Mouse (Mus musculus) intestine, postnatal 0 days (tissue): ENCODE measurements around the gene Shroom1. TPM values are rescaled to one million over a fixed set of nuclear protein-coding genes. Genes with fewer than 3 reads are reported as not detected.

Source experiments
- ATAC-seq: fragments of 200-750 bp; cut with Nextera tagmentation; 2 replicates; pipeline ENCODE4 v1.8.0; 2017; ENCODE audit warnings: mild to moderate bottlenecking, moderate TSS enrichment, moderate library complexity
- H3K27ac ChIP-seq: fragments of 300-500 bp; sonication (generic); 2 replicates; pipeline ENCODE4 v1.5.1; 2014; ENCODE audit warnings: mild to moderate bottlenecking, low read depth, low read length, moderate library complexity
- H3K27me3 ChIP-seq: fragments of 300-500 bp; sonication (generic); replicated peaks from 2 replicates; pipeline ENCODE4 v1.6.1; 2014; ENCODE audit warnings: low read length, mixed read lengths; ENCODE audit not compliant: control insufficient read depth, insufficient read depth
- H3K36me3 ChIP-seq: fragments of 300-500 bp; sonication (generic); 2 replicates; pipeline ENCODE4 v1.6.1; 2014; ENCODE audit warnings: mild to moderate bottlenecking, moderate library complexity; ENCODE audit not compliant: control insufficient read depth, insufficient read depth
- H3K4me1 ChIP-seq: fragments of 300-500 bp; sonication (generic); replicated peaks from 2 replicates; pipeline ENCODE4 v1.6.1; 2014; ENCODE audit warnings: antibody characterized with exemption, low read length, mixed read lengths; ENCODE audit not compliant: control insufficient read depth, insufficient read depth
- H3K4me2 ChIP-seq: fragments of 300-500 bp; sonication (generic); replicated peaks from 2 replicates; pipeline ENCODE4 v1.6.1; 2014; ENCODE audit warnings: low read depth, mild to moderate bottlenecking, moderate library complexity
- H3K4me3 ChIP-seq: fragments of 300-500 bp; sonication (generic); 2 replicates; pipeline ENCODE4 v1.5.1; 2014; ENCODE audit warnings: low read depth, low read length
- H3K9ac ChIP-seq: fragments of 300-500 bp; sonication (generic); 2 replicates; pipeline ENCODE4 v1.6.1; 2014; ENCODE audit warnings: mild to moderate bottlenecking, low read depth, low read length
- H3K9me3 ChIP-seq: fragments of 300-500 bp; sonication (generic); 2 replicates; pipeline ENCODE4 v1.6.1; 2016; ENCODE audit warnings: mixed run types; ENCODE audit not compliant: control insufficient read depth
- CTCF ChIP-seq: sonication (generic); IDR thresholded peaks from 2 replicates; pipeline ENCODE4 v1.5.1; 2016; ENCODE audit warnings: low read depth, mild to moderate bottlenecking, control low read depth, antibody characterized with exemption, moderate library complexity
- WGBS: fragments of 180-500 bp; shearing (Covaris S2); extraction: QIAGEN DNeasy Blood & Tissue Kit; methylation state at CpG from one replicate; pipeline ENCODE4 v1.1.7; 2014; 5-methylcytosine and 5-hydroxymethylcytosine counted together
- polyA plus RNA-seq: library from polyadenylated mRNA; unstranded; fragments of >200 nt; fragmentation: Nextera tagmentation; extraction: Ambion mirVana; gene quantifications from 2 replicates; pipeline ENCODE4 v1.2.1, GENCODE M21; 2015

The Shroom1 gene
- polyA plus RNA-seq, 1 experiment from 2014 or later: 3.7 TPM

- Histone ChIP-seq H3K4me3 (peak overlapping the region; percentile 67), H3K36me3 (peaks cover 18% of the 10 kb centered on the region), H3K4me2 (peak overlapping the region; percentile 76), H3K27ac (peak overlapping the region; percentile 95), H3K9ac (peak overlapping the region; percentile 79), H3K27me3 (no peaks in the 10 kb centered on the region), H3K4me1 (peaks cover 8% of the 10 kb centered on the region; the same call in 1 of the 2 replicates), H3K9me3 (no peaks in the 10 kb centered on the region)
- no peak for TF ChIP-seq CTCF
- under 1% methylated on average over 34 of the region's 34 CpGs for WGBS
- peak; percentile 53 for ATAC-seq
These were observed 26.7 kb upstream of the Shroom1 start for GRCm38 (mm10) chr11:53430300-53430669.

GRCm38 (mm10) chr11:53430670-53431346, 26.2 kb upstream of the Shroom1 start, which contains the start of the genes Uqcrq and Gdf9:
Gene Uqcrq (minus strand): TSS chr11:53430831.
Gene Gdf9 (plus strand): TSS chr11:53431023.
- peaks cover 5% of the 10 kb centered on the region; the same call in 1 of the 2 replicates for H3K4me1 ChIP-seq
- H3K4me3 ChIP-seq: peak within 1 kb of the TSS; percentile 67
- TF ChIP-seq CTCF: peak; percentile 12; the same call in 1 of the 2 replicates
- no peaks in the 10 kb centered on the region for H3K27me3 ChIP-seq
- H3K36me3 ChIP-seq: peaks cover 18% of the 10 kb centered on the region
- WGBS: under 1% methylated on average over 44 of the region's 44 CpGs
- H3K9ac ChIP-seq: peak within 1 kb of the TSS; percentile 79
- H3K4me2 ChIP-seq: peak within 1 kb of the TSS; percentile 76
- peak within 1 kb of the TSS; percentile 95 for H3K27ac ChIP-seq
- H3K9me3 ChIP-seq: no peaks in the 10 kb centered on the region
- peak; percentile 92 for ATAC-seq

GRCm38 (mm10) chr11:53431347-53432056, 25.5 kb upstream of the Shroom1 start:
- H3K27ac ChIP-seq: peak overlapping the region; percentile 66
- no peaks in the 10 kb centered on the region for H3K27me3 ChIP-seq
- H3K4me3 ChIP-seq: peak overlapping the region; percentile 67
- peaks cover 5% of the 10 kb centered on the region; the same call in 1 of the 2 replicates for H3K4me1 ChIP-seq
- peaks cover 18% of the 10 kb centered on the region for H3K36me3 ChIP-seq
- H3K9ac ChIP-seq: no peak overlapping the region; the same call in none of the 2 replicates
- WGBS: 7% methylated on average over 9 of the region's 9 CpGs
- peak overlapping the region; percentile 76 for H3K4me2 ChIP-seq
- ATAC-seq: peak; percentile 7
- no peak for TF ChIP-seq CTCF
- H3K9me3 ChIP-seq: no peaks in the 10 kb centered on the region

- no peak for ATAC-seq
These were observed 23.9 kb upstream of the Shroom1 start for GRCm38 (mm10) chr11:53433057-53433456.

GRCm38 (mm10) chr11:53435504-53435903, 21.5 kb upstream of the Shroom1 start:
- Histone ChIP-seq H3K4me3 (no peak overlapping the region), H3K27me3 (no peaks in the 10 kb centered on the region), H3K36me3 (no peaks in the 10 kb centered on the region), H3K9me3 (no peaks in the 10 kb centered on the region), H3K27ac (no peak overlapping the region), H3K9ac (no peak overlapping the region), H3K4me1 (peaks cover 5% of the 10 kb centered on the region; the same call in 1 of the 2 replicates), H3K4me2 (no peak overlapping the region)
- WGBS: 78% methylated on average over 8 of the region's 8 CpGs
- TF ChIP-seq CTCF: no peak
- no peak for ATAC-seq

More at GRCm38 (mm10) chr11:53433057-53433456, 23.9 kb upstream of the Shroom1 start:
- Histone ChIP-seq H3K27me3 (no peaks in the 10 kb centered on the region), H3K27ac (no peak overlapping the region), H3K9ac (no peak overlapping the region), H3K4me3 (no peak overlapping the region), H3K4me1 (peaks cover 5% of the 10 kb centered on the region; the same call in 1 of the 2 replicates), H3K9me3 (no peaks in the 10 kb centered on the region), H3K4me2 (no peak overlapping the region), H3K36me3 (peaks cover 10% of the 10 kb centered on the region)
- 36% methylated on average over 6 of the region's 6 CpGs for WGBS
- TF ChIP-seq CTCF: no peak

GRCm38 (mm10) chr11:53436338-53436737, 20.7 kb upstream of the Shroom1 start:
- peaks cover 3% of the 10 kb centered on the region; the same call in 1 of the 2 replicates for H3K4me1 ChIP-seq
- H3K9me3 ChIP-seq: no peaks in the 10 kb centered on the region
- WGBS: 82% methylated on average over 6 of the region's 6 CpGs
- H3K4me2 ChIP-seq: no peak overlapping the region
- TF ChIP-seq CTCF: no peak
- no peak for ATAC-seq
- no peaks in the 10 kb centered on the region for H3K36me3 ChIP-seq
- no peak overlapping the region for H3K9ac ChIP-seq
- H3K4me3 ChIP-seq: no peak overlapping the region
- no peaks in the 10 kb centered on the region for H3K27me3 ChIP-seq
- no peak overlapping the region for H3K27ac ChIP-seq
